Mouse (Mus musculus): ENCODE data around the gene Epor. TPM values are rescaled to one million over a fixed set of nuclear protein-coding genes. Genes with fewer than 3 reads are reported as not detected.

Epor gene
- polyA plus RNA-seq (2014; fragmentation: Nextera tagmentation; extraction: Ambion mirVana), result 1.4 and 2.4 TPM in 2 replicates

- peaks cover 47% of the 10 kb centered on the region for H3K27me3 ChIP-seq (ENCODE audit: control insufficient read depth, insufficient read depth, low read length)
- peaks cover 17% of the 10 kb centered on the region for H3K4me1 ChIP-seq (replicated peaks; ENCODE audit: control insufficient read depth, insufficient read depth, low read length)
- no peaks in the 10 kb centered on the region for H3K9me3 ChIP-seq (ENCODE audit: control insufficient read depth, low read length)
- peak within 1 kb of the TSS; percentile 34 for H3K4me3 ChIP-seq (replicated peaks; ENCODE audit: low read length)
- no peak for DNase-seq (ENCODE audit: low spot score)
- ATAC-seq (ENCODE audit: low FRiP score), result no peak
- H3K4me2 ChIP-seq (replicated peaks), result peak within 1 kb of the TSS; percentile 70
- 14% methylated on average over 8 of the region's 8 CpGs for WGBS
- peak within 1 kb of the TSS; percentile 25; the same call in 1 of the 2 replicates for H3K9ac ChIP-seq
- H3K36me3 ChIP-seq (replicated peaks; ENCODE audit: control insufficient read depth, insufficient read depth), result no peaks in the 10 kb centered on the region
- no peak within 1 kb of the TSS for H3K27ac ChIP-seq
Measured at GRCm38 (mm10) chr9:21963417-21963816, at the start of gene Epor. Gene Epor (minus strand): TSS chr9:21963506.

GRCm38 (mm10) chr9:22012731-22013130, 49.4 kb upstream of the Epor start:
- ATAC-seq (ENCODE audit: low FRiP score), result no peak; the same call in 1 of the 2 replicates
- no peak for DNase-seq (ENCODE audit: low spot score)
- H3K4me2 ChIP-seq (replicated peaks), result no peak overlapping the region
- no peak overlapping the region for H3K9ac ChIP-seq
- no peaks in the 10 kb centered on the region for H3K27me3 ChIP-seq (ENCODE audit: control insufficient read depth, insufficient read depth, low read length)
- H3K4me1 ChIP-seq (replicated peaks; ENCODE audit: control insufficient read depth, insufficient read depth, low read length), result no peaks in the 10 kb centered on the region
- WGBS, result 91% methylated on average over 13 of the region's 13 CpGs
- H3K4me3 ChIP-seq (replicated peaks; ENCODE audit: low read length), result no peak overlapping the region
- no peak overlapping the region for H3K27ac ChIP-seq
- peaks cover 93% of the 10 kb centered on the region for H3K36me3 ChIP-seq (replicated peaks; ENCODE audit: control insufficient read depth, insufficient read depth)
- H3K9me3 ChIP-seq (ENCODE audit: control insufficient read depth, low read length), result no peaks in the 10 kb centered on the region

GRCm38 (mm10) chr9:22011055-22011454, 47.7 kb upstream of the Epor start:
- no peaks in the 10 kb centered on the region for H3K27me3 ChIP-seq (ENCODE audit: control insufficient read depth, insufficient read depth, low read length)
- ATAC-seq (ENCODE audit: low FRiP score), result peak; percentile 2; the same call in 1 of the 2 replicates
- peaks cover 95% of the 10 kb centered on the region for H3K36me3 ChIP-seq (replicated peaks; ENCODE audit: control insufficient read depth, insufficient read depth)
- no peak overlapping the region for H3K9ac ChIP-seq
- no peak overlapping the region for H3K4me2 ChIP-seq (replicated peaks)
- 91% methylated on average over 5 of the region's 5 CpGs for WGBS
- no peak overlapping the region for H3K27ac ChIP-seq
- H3K4me1 ChIP-seq (replicated peaks; ENCODE audit: control insufficient read depth, insufficient read depth, low read length), result no peaks in the 10 kb centered on the region
- H3K9me3 ChIP-seq (ENCODE audit: control insufficient read depth, low read length), result no peaks in the 10 kb centered on the region
- H3K4me3 ChIP-seq (replicated peaks; ENCODE audit: low read length), result no peak overlapping the region
- DNase-seq (ENCODE audit: low spot score), result no peak

- Histone ChIP-seq H3K9me3 (ENCODE audit: control insufficient read depth, low read length) (no peaks in the 10 kb centered on the region), H3K4me3 (replicated peaks; ENCODE audit: low read length) (0 out of 2 replicates have a peak overlapping the region, but pooled peaks have one; percentile 71), H3K9ac (no peak overlapping the region), H3K4me2 (replicated peaks) (no peak overlapping the region), H3K4me1 (replicated peaks; ENCODE audit: control insufficient read depth, insufficient read depth, low read length) (peaks cover 21% of the 10 kb centered on the region), H3K27me3 (ENCODE audit: control insufficient read depth, insufficient read depth, low read length) (no peaks in the 10 kb centered on the region), H3K36me3 (replicated peaks; ENCODE audit: control insufficient read depth, insufficient read depth) (peaks cover 53% of the 10 kb centered on the region), H3K27ac (no peak overlapping the region)
- DNase-seq (ENCODE audit: low spot score) (no peak), ATAC-seq (ENCODE audit: low FRiP score) (no peak)
- WGBS, result 92% methylated on average over 12 of the region's 12 CpGs
Measured at GRCm38 (mm10) chr9:22004546-22004945, 41.2 kb upstream of the Epor start.

- peak overlapping the region; percentile 71 for H3K4me3 ChIP-seq (replicated peaks; ENCODE audit: low read length)
- H3K4me1 ChIP-seq (replicated peaks; ENCODE audit: control insufficient read depth, insufficient read depth, low read length), result peaks cover 21% of the 10 kb centered on the region
- no peak; the same call in 1 of the 2 replicates for ATAC-seq (ENCODE audit: low FRiP score)
- H3K36me3 ChIP-seq (replicated peaks; ENCODE audit: control insufficient read depth, insufficient read depth), result peaks cover 39% of the 10 kb centered on the region
- under 1% methylated on average over 18 of the region's 18 CpGs for WGBS
- H3K9me3 ChIP-seq (ENCODE audit: control insufficient read depth, low read length), result no peaks in the 10 kb centered on the region
- peak; percentile 51 for DNase-seq (ENCODE audit: low spot score)
- peak overlapping the region; percentile 80 for H3K4me2 ChIP-seq (replicated peaks)
- H3K27me3 ChIP-seq (ENCODE audit: control insufficient read depth, insufficient read depth, low read length), result no peaks in the 10 kb centered on the region
- H3K9ac ChIP-seq, result peak overlapping the region; percentile 77
- peak overlapping the region; percentile 84 for H3K27ac ChIP-seq
Measured at GRCm38 (mm10) chr9:22003163-22003554, 39.9 kb upstream of the Epor start.

GRCm38 (mm10) chr9:22002194-22003162, 39.2 kb upstream of the Epor start, which contains the start of the genes Ccdc151 and Prkcsh:
Gene Ccdc151 (minus strand): TSS chr9:22002634.
Gene Prkcsh (plus strand): TSS chr9:22002806.
- Histone ChIP-seq H3K4me3 (replicated peaks; ENCODE audit: low read length) (peak within 1 kb of the TSS; percentile 71), H3K36me3 (replicated peaks; ENCODE audit: control insufficient read depth, insufficient read depth) (peaks cover 33% of the 10 kb centered on the region), H3K27ac (peak within 1 kb of the TSS; percentile 84), H3K9ac (peak within 1 kb of the TSS; percentile 77), H3K4me2 (replicated peaks) (peak within 1 kb of the TSS; percentile 80), H3K4me1 (replicated peaks; ENCODE audit: control insufficient read depth, insufficient read depth, low read length) (peaks cover 21% of the 10 kb centered on the region), H3K9me3 (ENCODE audit: control insufficient read depth, low read length) (no peaks in the 10 kb centered on the region), H3K27me3 (ENCODE audit: control insufficient read depth, insufficient read depth, low read length) (no peaks in the 10 kb centered on the region)
- peak; percentile 98 for DNase-seq (ENCODE audit: low spot score)
- WGBS, result 5% methylated on average over 57 of the region's 57 CpGs
- ATAC-seq (ENCODE audit: low FRiP score), result peak; percentile 99

GRCm38 (mm10) chr9:22001633-22002032, 38.3 kb upstream of the Epor start:
- H3K36me3 ChIP-seq (replicated peaks; ENCODE audit: control insufficient read depth, insufficient read depth), result peaks cover 24% of the 10 kb centered on the region
- WGBS, result 83% methylated on average over 4 of the region's 4 CpGs
- H3K4me1 ChIP-seq (replicated peaks; ENCODE audit: control insufficient read depth, insufficient read depth, low read length), result peaks cover 21% of the 10 kb centered on the region
- H3K27ac ChIP-seq, result no peak overlapping the region
- H3K4me2 ChIP-seq (replicated peaks), result peak overlapping the region; percentile 56
- H3K27me3 ChIP-seq (ENCODE audit: control insufficient read depth, insufficient read depth, low read length), result no peaks in the 10 kb centered on the region
- DNase-seq (ENCODE audit: low spot score), result no peak
- no peaks in the 10 kb centered on the region for H3K9me3 ChIP-seq (ENCODE audit: control insufficient read depth, low read length)
- ATAC-seq (ENCODE audit: low FRiP score), result no peak
- H3K9ac ChIP-seq, result no peak overlapping the region
- no peak overlapping the region for H3K4me3 ChIP-seq (replicated peaks; ENCODE audit: low read length)

GRCm38 (mm10) chr9:22000296-22000695, 37.0 kb upstream of the Epor start:
- WGBS, result 94% methylated on average over 6 of the region's 6 CpGs
- DNase-seq (ENCODE audit: low spot score), result no peak

GRCm38 (mm10) chr9:21996178-21996867, 33.0 kb upstream of the Epor start:
- H3K36me3 ChIP-seq (replicated peaks; ENCODE audit: control insufficient read depth, insufficient read depth), result no peaks in the 10 kb centered on the region
- no peaks in the 10 kb centered on the region for H3K9me3 ChIP-seq (ENCODE audit: control insufficient read depth, low read length)
- no peaks in the 10 kb centered on the region for H3K4me1 ChIP-seq (replicated peaks; ENCODE audit: control insufficient read depth, insufficient read depth, low read length)
- peaks cover 6% of the 10 kb centered on the region for H3K27me3 ChIP-seq (ENCODE audit: control insufficient read depth, insufficient read depth, low read length)
- no peak overlapping the region for H3K9ac ChIP-seq
- H3K27ac ChIP-seq, result no peak overlapping the region
- no peak overlapping the region for H3K4me3 ChIP-seq (replicated peaks; ENCODE audit: low read length)
- DNase-seq (ENCODE audit: low spot score) (no peak), ATAC-seq (ENCODE audit: low FRiP score) (no peak)
- H3K4me2 ChIP-seq (replicated peaks), result no peak overlapping the region
- WGBS, result 87% methylated on average over 3 of the region's 3 CpGs

More at GRCm38 (mm10) chr9:22000296-22000695, 37.0 kb upstream of the Epor start:
- Histone ChIP-seq H3K27ac (no peak overlapping the region), H3K4me3 (replicated peaks; ENCODE audit: low read length) (no peak overlapping the region), H3K27me3 (ENCODE audit: control insufficient read depth, insufficient read depth, low read length) (no peaks in the 10 kb centered on the region), H3K9ac (no peak overlapping the region), H3K4me1 (replicated peaks; ENCODE audit: control insufficient read depth, insufficient read depth, low read length) (peaks cover 21% of the 10 kb centered on the region), H3K4me2 (replicated peaks) (no peak overlapping the region), H3K9me3 (ENCODE audit: control insufficient read depth, low read length) (no peaks in the 10 kb centered on the region), H3K36me3 (replicated peaks; ENCODE audit: control insufficient read depth, insufficient read depth) (peaks cover 12% of the 10 kb centered on the region)
- no peak for ATAC-seq (ENCODE audit: low FRiP score)
